Mouse (Mus musculus) spleen, adult 2 months (tissue): ENCODE measurements at regions not wholly inside any gene's neighbourhood (a gene's known extent, or its start where the extent isn't known, plus 50 kb on each side); places are given as distances from the start of the nearest gene placed in this dataset.

ENCODE experiments used
- DNase-seq, 2 experiments: peaks; one replicate each; pipeline versions ENCODE4 v3.0.0 to v3.0.0-alpha.2; 2012 to 2021; ENCODE audit warnings: low spot score in 2 of 2, low read depth in 1 of 2
- H3K27ac ChIP-seq: fragments of 200-500 bp; 2 replicates; pipeline ENCODE4 v1.5.1; 2012; ENCODE audit warnings: low read length, inconsistent platforms; ENCODE audit not compliant: insufficient read depth
- H3K27me3 ChIP-seq: fragments of 200-500 bp; 2 replicates; pipeline ENCODE4 v1.6.1; 2012; ENCODE audit warnings: mild to moderate bottlenecking, moderate library complexity, low read length, inconsistent platforms; ENCODE audit not compliant: control insufficient read depth, insufficient read depth
- H3K36me3 ChIP-seq: fragments of 200-500 bp; 2 replicates; pipeline ENCODE4 v1.6.1; 2012; ENCODE audit warnings: mild to moderate bottlenecking, low read length, inconsistent platforms; ENCODE audit not compliant: control insufficient read depth, insufficient read depth
- H3K4me1 ChIP-seq: fragments of 200-500 bp; 2 replicates; pipeline ENCODE4 v1.6.1; 2011; ENCODE audit warnings: inconsistent platforms; ENCODE audit not compliant: control insufficient read depth, insufficient read depth, insufficient read length
- H3K4me3 ChIP-seq: fragments of 200-500 bp; 2 replicates; pipeline ENCODE4 v1.5.1; 2011; ENCODE audit warnings: mild to moderate bottlenecking, inconsistent platforms; ENCODE audit not compliant: insufficient read depth, insufficient read length; ENCODE audit errors: extremely low read depth
- CTCF ChIP-seq: fragments of 200-500 bp; IDR thresholded peaks from 2 replicates; pipeline ENCODE4 v1.5.1; 2011; ENCODE audit warnings: mild to moderate bottlenecking, inconsistent platforms; ENCODE audit not compliant: insufficient read depth, insufficient read length, insufficient replicate concordance; ENCODE audit errors: extremely low read depth
- POLR2A ChIP-seq: fragments of 200-500 bp; IDR thresholded peaks from 2 replicates; pipeline ENCODE4 v1.6.1; 2011; ENCODE audit warnings: low read depth, low read length, inconsistent platforms
- WGBS: fragments of 180-500 bp; shearing (Covaris S2); methylation state at CpG from one replicate; pipeline ENCODE4 v1.1.7; 2018; 5-methylcytosine and 5-hydroxymethylcytosine counted together

- Histone ChIP-seq H3K27me3 (no peaks in the 10 kb centered on the region), H3K4me3 (no peak overlapping the region), H3K36me3 (no peaks in the 10 kb centered on the region), H3K4me1 (no peaks in the 10 kb centered on the region), H3K27ac (no peak overlapping the region)
- DNase-seq = no peak
- TF ChIP-seq POLR2A (no peak), CTCF (no peak)
- 88% methylated on average over 13 of the region's 13 CpGs for WGBS
Measured at GRCm38 (mm10) chr9:111777433-111778135, 87.4 kb upstream of the Stac start.

DNA sequence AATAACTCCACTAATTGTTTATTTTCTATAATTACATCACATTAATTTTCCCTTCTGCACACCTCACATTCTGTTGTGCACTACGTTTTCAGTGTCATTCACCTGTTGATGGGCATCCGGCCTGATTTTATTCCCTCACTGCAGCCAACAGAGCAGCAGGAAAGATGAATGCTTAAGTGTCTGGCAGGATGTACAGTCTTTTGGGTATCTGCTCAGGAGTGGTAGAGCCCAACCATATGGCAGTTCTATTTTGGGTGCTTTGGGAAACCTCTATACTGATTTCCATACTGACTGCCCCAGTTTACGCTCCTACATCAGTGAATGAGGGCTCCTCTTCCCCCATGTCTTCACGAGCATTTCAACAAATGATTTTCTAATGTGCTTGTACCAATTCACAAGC, 84.1 kb upstream of the Stac start:
- H3K27me3 ChIP-seq = no peaks in the 10 kb centered on the region
- TF ChIP-seq POLR2A = no peak
- WGBS = 87% methylated on average over 4 of the region's 4 CpGs

DNA sequence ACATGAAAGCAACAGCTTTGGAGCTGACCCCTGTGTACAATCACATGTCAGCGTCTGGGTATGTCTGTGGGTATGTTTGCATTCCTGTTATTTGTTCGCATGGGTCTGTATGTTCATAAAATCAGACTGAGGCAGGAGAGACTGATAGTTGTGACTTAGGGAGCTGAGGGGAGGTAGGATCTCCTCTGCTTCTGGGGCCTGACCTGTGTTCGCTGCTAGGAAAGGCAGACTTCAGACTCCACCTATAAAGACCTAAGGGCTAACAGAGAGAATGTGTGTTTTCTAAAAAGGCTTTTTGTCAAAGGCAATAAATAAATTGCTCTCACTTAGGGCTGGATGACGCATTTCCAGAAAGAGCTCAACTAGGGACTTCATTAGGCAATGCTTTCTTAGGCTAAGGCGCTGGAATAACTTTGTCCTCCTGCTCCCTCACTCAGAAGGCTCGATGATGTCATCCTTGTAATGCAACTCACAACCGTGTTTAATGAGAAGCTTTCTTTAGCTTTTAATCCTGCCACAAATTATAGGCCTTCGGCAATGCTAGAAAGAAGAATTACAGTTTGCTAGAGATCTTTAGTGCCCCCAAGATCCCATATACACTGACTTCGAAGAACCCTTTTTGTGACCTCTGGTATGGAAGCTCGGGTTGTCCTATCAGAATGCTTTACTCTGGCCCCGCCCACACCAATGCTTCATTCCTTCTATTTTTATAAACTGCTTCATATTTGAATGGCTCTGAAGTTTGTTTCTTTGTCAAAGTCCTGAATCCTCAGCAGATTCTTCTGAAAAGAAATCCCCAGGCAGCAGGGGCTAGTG, 72.7 kb upstream of the Stac start:
- DNase-seq = no peak

More for the DNA sequence above, 84.1 kb upstream of the Stac start:
- no peak overlapping the region for H3K4me3 ChIP-seq
- H3K4me1 ChIP-seq = no peaks in the 10 kb centered on the region
- no peak overlapping the region for H3K27ac ChIP-seq
- no peaks in the 10 kb centered on the region for H3K36me3 ChIP-seq
- no peak for DNase-seq

GRCm38 (mm10) chr9:111755235-111755634, 65.1 kb upstream of the Stac start:
- no peaks in the 10 kb centered on the region for H3K4me1 ChIP-seq
- no peak for DNase-seq
- H3K27ac ChIP-seq = no peak overlapping the region
- no peaks in the 10 kb centered on the region for H3K36me3 ChIP-seq
- WGBS = 85% methylated on average over 10 of the region's 10 CpGs
- no peaks in the 10 kb centered on the region for H3K27me3 ChIP-seq
- no peak overlapping the region for H3K4me3 ChIP-seq
- TF ChIP-seq POLR2A (no peak), CTCF (no peak)

More for the DNA sequence above, 72.7 kb upstream of the Stac start:
- Histone ChIP-seq H3K27me3 (no peaks in the 10 kb centered on the region), H3K4me1 (no peaks in the 10 kb centered on the region), H3K4me3 (no peak overlapping the region), H3K36me3 (no peaks in the 10 kb centered on the region), H3K27ac (no peak overlapping the region)
- 78% methylated on average over 11 of the region's 11 CpGs for WGBS
- TF ChIP-seq POLR2A = no peak
- TF ChIP-seq CTCF = no peak

DNA sequence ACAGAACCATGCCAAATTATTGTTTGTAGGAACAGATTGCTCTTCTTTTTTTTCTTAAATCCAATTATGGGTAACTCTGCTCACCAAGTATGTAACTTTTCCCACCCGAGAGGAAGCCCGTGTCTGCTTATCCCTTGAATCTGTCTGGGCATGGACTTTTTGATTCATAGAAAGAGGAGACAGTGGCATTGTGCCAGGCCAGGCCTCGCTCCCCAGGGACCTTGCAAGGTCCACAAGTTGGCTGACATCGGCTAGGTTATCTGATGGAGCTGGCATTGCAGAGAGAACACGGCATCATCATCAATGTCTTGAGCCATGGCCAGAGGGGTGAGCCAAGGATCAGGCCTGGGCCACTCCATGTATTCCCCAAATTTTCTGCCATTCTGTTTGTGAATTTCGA, 56.0 kb upstream of the Stac start:
- no peak for DNase-seq
- WGBS = 82% methylated on average over 6 of the region's 6 CpGs
- Histone ChIP-seq H3K27me3 (no peaks in the 10 kb centered on the region), H3K36me3 (no peaks in the 10 kb centered on the region), H3K4me1 (no peaks in the 10 kb centered on the region), H3K4me3 (no peak overlapping the region), H3K27ac (no peak overlapping the region)
- TF ChIP-seq POLR2A (no peak), CTCF (no peak)

- 56% methylated on average over 3 of the region's 3 CpGs for WGBS
- no peaks in the 10 kb centered on the region for H3K36me3 ChIP-seq
- no peak overlapping the region for H3K4me3 ChIP-seq
- H3K27me3 ChIP-seq = no peaks in the 10 kb centered on the region
- no peak for TF ChIP-seq CTCF
- TF ChIP-seq POLR2A = no peak
- H3K27ac ChIP-seq = no peak overlapping the region
- no peaks in the 10 kb centered on the region for H3K4me1 ChIP-seq
- no peak for DNase-seq
Measured at GRCm38 (mm10) chr9:111745206-111745605, 55.1 kb upstream of the Stac start.
